Comparison of ENCODE assay signal across 17 mouse cellular contexts in genomic region chr4:105974948-105975347, GRCm38 (mm10).
"Had no signal": no experiment of that assay in that cellular context is flagged by ENCODE, and none has a peak within 500 bp of the region (broad histone marks: within the 10 kb centered on the region; RNA-seq: fewer than 3 reads in every experiment).

No protein-coding gene starts in this region.

- H3K4me2 ChIP-seq: intestine, embryonic 15.5 days; kidney, embryonic 15.5 days; liver, embryonic 11.5 days; liver, embryonic 15.5 days; lung, embryonic 15.5 days; midbrain, embryonic 11.5 days; midbrain, embryonic 15.5 days had no signal

- H3K36me3 ChIP-seq: intestine, embryonic 15.5 days; kidney, embryonic 15.5 days; limb, embryonic 10.5 days; liver, embryonic 15.5 days; lung, embryonic 15.5 days; midbrain, embryonic 15.5 days had no signal

- ATAC-seq: intestine, embryonic 15.5 days; midbrain, embryonic 15.5 days had no signal

- H3K27me3 ChIP-seq: intestine, embryonic 15.5 days; kidney, embryonic 15.5 days; liver, embryonic 15.5 days; lung, embryonic 15.5 days; megakaryocyte, embryonic 14.5 days; midbrain, embryonic 15.5 days had no signal

- H3K9me3 ChIP-seq: intestine, embryonic 15.5 days; kidney, embryonic 15.5 days; limb, embryonic 10.5 days; liver, embryonic 15.5 days; lung, embryonic 15.5 days; megakaryocyte, embryonic 14.5 days; midbrain, embryonic 15.5 days had no signal

- H3K4me1 ChIP-seq: intestine, embryonic 15.5 days; kidney, embryonic 15.5 days; liver, embryonic 15.5 days; lung, embryonic 15.5 days; midbrain, embryonic 15.5 days had no signal

- H3K4me3 ChIP-seq: intestine, embryonic 15.5 days; kidney, embryonic 15.5 days; left cerebral cortex, adult 2 months; limb, embryonic 10.5 days; liver, embryonic 15.5 days; lung, embryonic 15.5 days; megakaryocyte, embryonic 14.5 days; midbrain, embryonic 15.5 days had no signal

- H3K9ac ChIP-seq: intestine, embryonic 15.5 days; kidney, embryonic 15.5 days; liver, embryonic 15.5 days; lung, embryonic 15.5 days; midbrain, embryonic 15.5 days had no signal

- DNase-seq: kidney, adult 18-20 months; kidney, postnatal 36 days; right cerebral cortex, adult 18-20 months; right cerebral cortex, postnatal 25 days; thymus, adult 18-20 months; thymus, postnatal 14 days had no signal

- H3K27ac ChIP-seq: intestine, embryonic 15.5 days; kidney, embryonic 15.5 days; left cerebral cortex, adult 2 months; limb, embryonic 10.5 days; liver, embryonic 15.5 days; lung, embryonic 15.5 days; macrophage; midbrain, embryonic 15.5 days had no signal
